Mouse (Mus musculus) cerebellum, adult 2 months (tissue): ENCODE data around the gene Sp3.

Source experiments
- CTCF ChIP-seq: fragments of 200-500 bp; IDR thresholded peaks from 2 replicates; pipeline ENCODE4 v1.5.1; 2011; ENCODE audit warnings: low read depth, mild to moderate bottlenecking, control low read depth, low read length, moderate library complexity, borderline replicate concordance; ENCODE audit not compliant: insufficient read depth
- POLR2A ChIP-seq: fragments of 200-500 bp; IDR thresholded peaks from 2 replicates; pipeline ENCODE4 v1.6.1; 2011; ENCODE audit warnings: low read length, control low read depth, borderline replicate concordance; ENCODE audit not compliant: insufficient read depth

- TF ChIP-seq CTCF (no peak), POLR2A (no peak)
Observed at GRCm38 (mm10) chr2:73003049-73003448, 22.8 kb upstream of the Sp3 start.
